In the genomic region with DNA sequence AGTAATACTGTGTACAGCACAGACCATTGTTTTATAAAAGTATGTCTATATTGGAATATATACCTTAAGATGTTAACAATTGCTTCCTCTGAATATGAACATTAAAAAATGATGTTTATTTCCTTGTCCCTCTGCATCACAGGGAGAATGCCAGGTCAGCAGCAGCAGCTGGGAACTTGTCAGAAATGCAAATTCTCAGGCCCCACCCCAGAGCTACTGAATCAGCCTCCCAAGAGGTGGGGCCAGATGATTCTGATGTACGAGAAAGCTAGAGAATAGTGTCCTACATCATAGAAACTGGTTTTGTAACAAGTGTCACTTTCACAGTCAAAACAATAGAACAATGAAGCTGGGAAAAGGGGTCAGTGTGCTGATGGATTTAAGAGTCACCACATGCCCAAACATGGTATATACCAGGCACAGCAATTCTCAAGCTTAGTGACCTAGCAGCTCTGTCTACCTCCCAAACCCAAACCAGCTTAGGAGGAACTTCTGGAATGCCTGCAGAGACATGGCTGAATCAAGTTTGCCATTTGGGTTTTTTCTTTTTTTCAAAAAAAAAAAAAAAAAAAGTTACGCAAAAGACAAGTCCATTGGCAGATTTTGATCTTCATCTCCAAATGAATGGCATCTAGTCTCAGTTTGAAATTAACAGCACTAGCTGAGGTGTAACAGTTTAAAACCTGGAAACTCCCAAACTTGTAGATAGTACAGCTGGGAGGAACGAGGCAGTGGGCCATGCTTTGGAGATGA, we compare ENCODE assay signal across 23 mouse cellular contexts. TPM values are rescaled to one million over a fixed set of nuclear protein-coding genes. Genes with fewer than 3 reads are reported as not detected.
DNase-seq lines count a peak whose midpoint lies in the region; ATAC-seq and TF ChIP-seq lines count a peak whose summit lies in the region.
"Had no signal": no experiment of that assay in that cellular context is flagged by ENCODE, and none has a peak within 500 bp of the region (broad histone marks: within the 10 kb centered on the region; RNA-seq: fewer than 3 reads in every experiment).

No protein-coding gene starts in this region.

- no peak overlapping the region for H3K9ac ChIP-seq in stomach, embryonic 16.5 days (ENCODE audit: low read length)
- no peak overlapping the region for H3K9ac ChIP-seq in stomach, postnatal 0 days (ENCODE audit: low read length)
- no peak overlapping the region for H3K9ac ChIP-seq in forebrain, embryonic 16.5 days (replicated peaks; ENCODE audit: low read depth, low read length)
- H3K9ac ChIP-seq: embryonic facial prominence, embryonic 13.5 days; forebrain, embryonic 13.5 days; hindbrain, embryonic 13.5 days had no signal

- no peaks in the 10 kb centered on the region for H3K9me3 ChIP-seq in stomach, embryonic 16.5 days (replicated peaks; ENCODE audit: control insufficient read depth, low read length)
- H3K9me3 ChIP-seq in stomach, postnatal 0 days (ENCODE audit: control insufficient read depth, low read length) = no peaks in the 10 kb centered on the region
- H3K9me3 ChIP-seq in forebrain, embryonic 16.5 days (ENCODE audit: control insufficient read depth, low read length) = no peaks in the 10 kb centered on the region
- H3K9me3 ChIP-seq: embryonic facial prominence, embryonic 13.5 days; forebrain, embryonic 13.5 days; G1E; heart, embryonic 10.5 days; hindbrain, embryonic 13.5 days had no signal

- no peak for DNase-seq in layer of hippocampus, adult 2 months (ENCODE audit: low spot score in 2 of 2)
- DNase-seq in layer of hippocampus, postnatal 10 days (ENCODE audit: low spot score in 2 of 2) = no peak
- DNase-seq in stomach, postnatal 0 days (ENCODE audit: low spot score) = no peak
- DNase-seq in ZHBTc4 (ENCODE audit: low read depth, low spot score) = peak; percentile 32
- peak; percentile 63 for DNase-seq in retina, postnatal 1 day
- DNase-seq in adrenal gland, postnatal 14 days = no peak
- DNase-seq: adrenal gland, adult 8-10 months; cerebellum, adult 11-12 months; cerebellum, adult 9-10 months; cerebellum, postnatal 25 days; gastrocnemius, postnatal 36 days; heart, adult 11 months; heart, postnatal 10 days; heart, postnatal 4 days had no signal

- H3K4me1 ChIP-seq in stomach, embryonic 16.5 days (ENCODE audit: control insufficient read depth, insufficient read depth, low read length) = peaks cover 11% of the 10 kb centered on the region; the same call in 1 of the 2 replicates
- no peaks in the 10 kb centered on the region for H3K4me1 ChIP-seq in stomach, postnatal 0 days (replicated peaks; ENCODE audit: control insufficient read depth, insufficient read depth)
- no peaks in the 10 kb centered on the region for H3K4me1 ChIP-seq in forebrain, embryonic 16.5 days (replicated peaks; ENCODE audit: control insufficient read depth, insufficient read depth, low read length)

- no peak overlapping the region for H3K4me2 ChIP-seq in stomach, embryonic 16.5 days (ENCODE audit: low read depth, low read length)
- H3K4me2 ChIP-seq in stomach, postnatal 0 days (replicated peaks; ENCODE audit: low read depth) = no peak overlapping the region
- H3K4me2 ChIP-seq in forebrain, embryonic 16.5 days (ENCODE audit: low read length) = no peak overlapping the region
- H3K4me2 ChIP-seq: embryonic facial prominence, embryonic 13.5 days; forebrain, embryonic 13.5 days; hindbrain, embryonic 13.5 days had no signal

- H3K27me3 ChIP-seq in stomach, embryonic 16.5 days (ENCODE audit: control insufficient read depth, insufficient read depth, low read length) = no peaks in the 10 kb centered on the region
- no peaks in the 10 kb centered on the region for H3K27me3 ChIP-seq in stomach, postnatal 0 days (ENCODE audit: control insufficient read depth, insufficient read depth, low read length)
- no peaks in the 10 kb centered on the region for H3K27me3 ChIP-seq in forebrain, embryonic 16.5 days (replicated peaks; ENCODE audit: control insufficient read depth, insufficient read depth, low read length)
- H3K27me3 ChIP-seq: embryonic facial prominence, embryonic 13.5 days; forebrain, embryonic 13.5 days; hindbrain, embryonic 13.5 days; Patski had no signal

- no peak for ATAC-seq in stomach, embryonic 16.5 days (ENCODE audit: insufficient read depth, low FRiP score)
- ATAC-seq in stomach, postnatal 0 days (ENCODE audit: low FRiP score, low TSS enrichment) = no peak
- ATAC-seq in forebrain, embryonic 16.5 days = no peak
- ATAC-seq: forebrain, embryonic 13.5 days; hindbrain, postnatal 0 days; Patski had no signal

- peak overlapping the region; percentile 32; the same call in 1 of the 2 replicates for H3K27ac ChIP-seq in layer of hippocampus, adult 2 months
- peak overlapping the region; percentile 12; the same call in 1 of the 2 replicates for H3K27ac ChIP-seq in stomach, embryonic 16.5 days (ENCODE audit: low read length)
- no peak overlapping the region for H3K27ac ChIP-seq in stomach, postnatal 0 days (replicated peaks)
- no peak overlapping the region for H3K27ac ChIP-seq in forebrain, embryonic 16.5 days (ENCODE audit: low read length)
- H3K27ac ChIP-seq: embryonic facial prominence, embryonic 13.5 days; forebrain, embryonic 13.5 days; heart, embryonic 10.5 days; hindbrain, embryonic 13.5 days; hindbrain, postnatal 0 days had no signal

- no peak for TF ChIP-seq EP300 in stomach, postnatal 0 days (optimal IDR thresholded peaks at IDR 0.05)

- H3K4me3 ChIP-seq in layer of hippocampus, adult 2 months = no peak overlapping the region
- no peak overlapping the region for H3K4me3 ChIP-seq in stomach, embryonic 16.5 days (replicated peaks; ENCODE audit: low read length)
- H3K4me3 ChIP-seq in stomach, postnatal 0 days (ENCODE audit: low read depth, low read length) = no peak overlapping the region
- H3K4me3 ChIP-seq in forebrain, embryonic 16.5 days (replicated peaks; ENCODE audit: low read length) = no peak overlapping the region
- H3K4me3 ChIP-seq: embryonic facial prominence, embryonic 13.5 days; forebrain, embryonic 13.5 days; heart, embryonic 10.5 days; hindbrain, embryonic 13.5 days had no signal

- no peak for TF ChIP-seq CTCF in layer of hippocampus, adult 2 months (conservative IDR thresholded peaks at IDR 0.05)
- no peak for TF ChIP-seq CTCF in stomach, postnatal 0 days (IDR thresholded peaks at IDR 0.05; ENCODE audit: low read depth)

- H3K36me3 ChIP-seq in stomach, embryonic 16.5 days (ENCODE audit: control insufficient read depth, insufficient read depth, low read length) = no peaks in the 10 kb centered on the region
- H3K36me3 ChIP-seq in stomach, postnatal 0 days (ENCODE audit: control insufficient read depth, insufficient read depth, low read length) = no peaks in the 10 kb centered on the region
- no peaks in the 10 kb centered on the region for H3K36me3 ChIP-seq in forebrain, embryonic 16.5 days (ENCODE audit: control insufficient read depth, insufficient read depth)
- H3K36me3 ChIP-seq: embryonic facial prominence, embryonic 13.5 days; heart, embryonic 10.5 days; hindbrain, embryonic 13.5 days had no signal

- WGBS in stomach, embryonic 16.5 days = 65% methylated on average over 3 of the region's 3 CpGs
- WGBS in stomach, postnatal 0 days = 44% methylated on average over 3 of the region's 3 CpGs
- 68% methylated on average over 3 of the region's 3 CpGs for WGBS in forebrain, embryonic 16.5 days

RNA-seq across cellular contexts. Expression of a gene that starts 46.2 kb away (rescaled TPM):
- total RNA-seq in layer of hippocampus, adult 2 months (2021) = 10 to 100 TPM; 20.2 to 24.1 TPM
- 10 to 100 TPM; 20.7 to 21.4 TPM for total RNA-seq in layer of hippocampus, postnatal 10 days (2021)
- 13.3 and 13.9 TPM in 2 replicates for polyA plus RNA-seq in stomach, embryonic 16.5 days (2015; fragmentation: Nextera tagmentation; extraction: Ambion mirVana)
- polyA plus RNA-seq in stomach, postnatal 0 days (2015; fragmentation: Nextera tagmentation; extraction: Ambion mirVana) = 8.9 and 9.3 TPM in 2 replicates
- 25.0 and 26.2 TPM in 2 replicates for total RNA-seq in adrenal gland, postnatal 14 days (2021)
- polyA plus RNA-seq in forebrain, embryonic 16.5 days (2015; fragmentation: Nextera tagmentation; extraction: Ambion mirVana) = 6.9 and 7.2 TPM in 2 replicates

Comparison
In these comparisons a context has a peak if more than half of its experiments do, and no peak if none do; other contexts are left out.
1. H3K27ac ChIP-seq: peak in layer of hippocampus, adult 2 months (single experiment) and stomach, embryonic 16.5 days (single experiment); none in stomach, postnatal 0 days (single experiment) and forebrain, embryonic 16.5 days (single experiment).
2. DNase-seq: peak in ZHBTc4 (single experiment) and retina, postnatal 1 day (single experiment); none in layer of hippocampus, adult 2 months (0 of 2), layer of hippocampus, postnatal 10 days (0 of 2), stomach, postnatal 0 days (single experiment) and adrenal gland, postnatal 14 days (single experiment).